Mouse (Mus musculus): ENCODE measurements around the gene Zscan18.

DNA sequence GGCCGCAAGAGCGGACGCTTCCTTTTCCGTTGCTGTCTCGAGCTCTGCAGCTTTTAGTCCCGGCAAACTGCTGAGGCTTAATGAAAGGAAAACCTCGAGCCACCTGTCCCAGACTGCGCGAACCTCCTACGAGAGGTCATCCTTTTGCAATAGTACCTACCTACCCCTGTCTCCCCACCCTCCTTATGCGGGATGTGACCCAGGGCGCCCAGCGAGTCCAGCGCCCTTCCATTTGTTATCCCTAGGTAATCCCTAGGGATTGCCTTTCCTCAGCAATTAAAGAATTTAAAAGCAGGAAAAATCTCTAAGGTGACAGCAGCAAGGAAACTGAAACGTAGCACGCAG, 264 bp upstream of the Zscan18 start:
- TF ChIP-seq CTCF (IDR thresholded peaks at IDR 0.05; ENCODE audit: control insufficient read depth, insufficient read depth, low read length) (no peak), POLR2A (IDR thresholded peaks at IDR 0.05; ENCODE audit: borderline replicate concordance, control insufficient read depth, low read depth, low read length) (no peak)
